Mouse (Mus musculus) fibroblast of lung, adult 2 months (primary cell): ENCODE results near the gene Mrvi1.

Experiments used
- DNase-seq: peaks from one replicate; pipeline ENCODE4 v3.0.0-alpha.2; 2011; ENCODE audit warnings: low read depth

Gene Mrvi1

DNA sequence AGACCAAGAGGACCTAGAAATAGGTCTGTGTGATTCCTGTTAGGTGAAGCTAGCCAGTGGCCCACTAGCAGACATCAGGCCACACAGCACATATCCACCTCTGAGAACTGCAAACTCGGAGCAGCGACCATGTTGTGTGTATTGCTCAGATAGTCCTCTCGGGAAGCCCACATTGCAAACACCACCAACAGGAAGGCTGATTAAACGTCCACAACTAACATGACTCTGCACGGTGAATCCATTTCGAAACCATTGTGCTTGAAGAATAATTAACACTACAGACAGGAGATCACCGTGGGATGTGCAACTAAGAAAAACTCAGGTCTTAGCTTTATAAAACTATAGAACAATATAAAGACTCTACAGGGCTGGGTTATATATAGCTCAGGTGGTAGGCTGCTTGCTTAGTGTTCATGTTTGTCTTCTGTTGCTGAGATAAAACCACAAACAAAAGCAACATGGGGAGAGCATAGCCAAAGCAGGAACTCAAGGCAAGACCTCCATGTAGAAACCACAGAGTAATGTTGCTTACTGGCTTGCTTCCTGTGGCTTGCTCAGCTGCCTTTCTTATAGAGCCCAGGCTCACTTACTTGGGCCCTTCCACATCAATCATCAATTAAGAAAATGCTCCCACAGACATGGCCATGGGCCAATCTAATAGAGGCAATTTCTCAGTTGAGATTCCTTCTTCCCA is 4.4 kb downstream of the Mrvi1 start:
- DNase-seq: no peak

DNA sequence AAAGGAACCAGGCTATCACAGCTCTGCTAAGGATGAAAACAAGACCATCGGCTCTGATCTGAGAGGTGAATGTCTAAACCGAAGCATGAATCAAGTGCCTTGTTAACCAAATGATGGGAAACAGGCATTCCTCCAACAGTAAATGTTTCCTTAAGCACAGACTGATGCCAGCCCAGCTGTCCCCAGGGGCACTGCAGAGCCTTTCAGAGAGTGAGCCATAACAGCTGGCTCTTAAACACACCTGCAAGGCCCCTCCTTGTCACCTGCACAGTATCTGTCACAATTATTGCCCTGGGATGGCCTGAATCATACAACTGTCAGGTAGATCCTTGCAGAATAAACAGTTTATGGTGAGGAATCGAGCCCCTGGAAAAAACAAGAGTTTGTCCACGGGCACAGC is 8.8 kb downstream of the Mrvi1 start:
- no peak for DNase-seq

DNA sequence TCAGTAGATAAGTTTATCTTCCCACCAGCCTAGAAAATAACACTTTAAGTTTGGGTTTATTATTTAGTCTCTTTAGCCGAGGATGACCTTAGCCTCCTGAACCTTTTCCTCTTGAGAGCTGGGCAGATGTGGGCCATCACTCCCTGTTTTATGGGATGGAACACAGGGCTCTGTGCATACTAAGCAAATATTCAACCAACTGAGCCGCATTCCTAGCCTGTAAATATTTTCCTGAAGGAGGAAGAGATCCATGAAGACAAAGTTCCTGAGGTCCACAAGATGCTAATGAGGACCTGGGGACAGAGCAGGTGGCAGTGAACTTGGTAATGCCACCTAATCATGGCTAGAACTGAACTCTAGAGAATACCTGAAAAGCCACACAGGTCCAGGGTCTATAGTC is 9.5 kb downstream of the Mrvi1 start:
- DNase-seq: no peak

DNA sequence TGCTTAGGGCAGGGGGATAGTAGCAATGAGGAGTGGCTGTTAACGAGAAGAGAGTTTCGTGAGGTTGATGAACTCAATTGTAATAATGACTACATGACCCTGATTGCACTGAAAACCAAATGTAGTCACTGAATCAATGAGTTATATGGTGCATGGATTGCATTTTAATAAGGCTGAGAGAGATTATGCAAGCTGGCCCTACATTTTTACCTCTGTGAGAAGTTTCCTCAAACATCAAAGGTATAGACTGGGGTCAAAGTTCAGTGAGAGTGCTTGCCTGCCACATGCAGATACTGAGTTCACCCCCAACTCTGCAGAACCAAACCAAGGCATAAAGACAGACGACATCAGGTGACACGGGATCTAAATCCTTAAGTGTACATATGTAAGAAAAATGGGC is 14.9 kb downstream of the Mrvi1 start:
- DNase-seq: no peak

DNA sequence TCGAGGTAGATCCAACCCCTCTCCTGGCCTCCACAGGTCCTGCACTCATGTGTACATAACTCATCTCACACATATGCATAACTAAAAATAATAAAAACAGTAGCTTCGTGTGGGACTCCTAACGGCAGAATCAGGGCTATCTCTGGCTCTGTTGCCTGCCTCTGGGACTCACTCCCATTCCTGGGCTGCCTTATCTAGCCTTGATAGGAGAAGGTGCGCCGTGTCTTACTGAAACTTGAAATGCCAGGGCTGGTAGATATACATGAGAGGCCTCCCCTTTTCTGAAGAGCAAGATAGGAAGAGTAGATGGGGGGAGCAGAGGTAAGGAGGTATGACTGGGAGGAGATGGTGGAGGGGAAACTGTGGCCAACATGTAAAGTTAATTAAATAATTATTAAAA is 15.4 kb downstream of the Mrvi1 start:
- no peak for DNase-seq

DNA sequence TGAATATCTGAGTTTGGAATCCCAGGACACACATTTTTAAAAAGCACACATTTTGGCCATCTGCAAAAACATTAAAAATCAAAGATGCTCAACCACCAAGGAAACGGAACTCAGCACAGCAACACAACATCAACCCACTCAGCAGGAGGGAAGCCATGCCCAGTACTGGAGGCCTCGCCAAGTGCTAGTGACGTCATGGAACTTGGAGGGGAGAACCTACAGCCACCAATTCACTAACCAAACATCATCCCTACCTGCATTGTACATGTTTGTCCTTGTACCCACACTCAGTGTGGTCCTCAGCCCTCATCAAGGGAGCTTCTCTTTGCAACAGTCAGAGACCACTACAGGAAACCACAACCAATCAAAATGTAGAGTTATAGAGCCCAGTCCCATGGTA is 16.9 kb downstream of the Mrvi1 start:
- DNase-seq: no peak

DNA sequence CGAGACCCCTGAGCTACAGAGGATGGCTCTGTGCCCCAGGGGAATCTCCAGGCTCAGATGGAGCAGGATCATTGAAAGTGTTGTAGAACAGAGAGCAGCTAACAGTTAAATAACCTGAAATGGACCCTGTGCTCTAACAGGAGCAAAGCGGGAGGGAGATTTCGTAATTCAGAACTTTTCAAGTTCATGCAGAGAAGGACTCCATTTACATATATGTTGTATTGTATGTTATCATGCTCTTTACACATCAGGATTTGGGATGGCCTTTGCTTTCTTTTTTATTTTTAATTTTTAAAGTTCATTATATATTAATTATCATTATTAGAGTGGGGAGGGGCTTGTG is 18.6 kb downstream of the Mrvi1 start:
- no peak for DNase-seq

DNA sequence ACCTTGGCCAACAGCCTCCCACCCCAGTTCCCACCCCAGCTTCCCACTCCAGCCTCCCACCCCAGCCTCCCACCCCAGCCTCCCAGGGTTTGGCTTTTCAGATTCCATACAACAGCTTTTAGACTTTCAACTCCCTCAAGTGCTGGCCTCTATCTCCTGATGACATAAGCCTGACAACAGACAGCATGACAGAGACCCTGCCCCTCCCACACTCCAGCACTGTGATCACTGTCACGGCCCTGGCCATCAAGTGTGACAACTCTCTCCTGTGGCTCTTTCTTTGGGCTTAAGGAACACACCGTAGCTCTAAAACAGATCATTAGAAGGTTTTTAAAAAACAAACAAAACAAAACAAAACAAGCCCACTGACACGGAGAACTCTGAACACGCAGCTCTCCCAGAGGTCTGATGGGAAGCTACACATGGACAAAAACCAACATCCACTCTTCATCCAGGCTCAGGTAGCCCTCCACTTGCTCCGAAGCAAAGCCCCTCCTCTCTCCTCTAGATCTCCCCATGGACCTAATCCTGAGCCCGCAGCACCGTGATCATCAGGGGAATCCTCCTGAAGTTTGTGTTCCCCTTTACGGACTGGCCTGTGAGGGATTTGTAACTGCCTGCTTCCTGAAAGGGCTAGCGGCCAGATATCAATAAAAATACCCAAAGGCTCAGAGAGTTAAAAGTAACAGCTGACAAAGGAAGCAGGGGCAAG is 19.2 kb downstream of the Mrvi1 start:
- DNase-seq: no peak

DNA sequence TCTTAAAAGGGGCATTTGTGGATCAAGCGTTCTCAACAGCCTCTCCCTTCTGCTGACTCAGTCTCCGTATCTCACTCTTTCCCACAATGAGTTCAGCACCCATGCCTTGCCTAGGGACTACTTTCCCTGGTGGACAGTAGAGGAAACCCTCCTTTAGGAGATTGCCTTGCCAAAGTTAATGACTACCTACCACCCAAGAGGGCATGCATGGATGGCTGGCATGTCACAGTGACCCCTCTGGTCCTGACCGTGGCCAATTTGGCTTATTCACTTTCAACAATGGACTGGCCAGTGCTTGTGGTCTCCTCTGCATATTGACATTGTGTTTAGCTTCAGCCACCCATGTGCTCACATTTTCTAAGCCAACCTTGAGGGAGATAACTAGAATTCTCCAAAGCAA is 19.8 kb downstream of the Mrvi1 start:
- DNase-seq: no peak

DNA sequence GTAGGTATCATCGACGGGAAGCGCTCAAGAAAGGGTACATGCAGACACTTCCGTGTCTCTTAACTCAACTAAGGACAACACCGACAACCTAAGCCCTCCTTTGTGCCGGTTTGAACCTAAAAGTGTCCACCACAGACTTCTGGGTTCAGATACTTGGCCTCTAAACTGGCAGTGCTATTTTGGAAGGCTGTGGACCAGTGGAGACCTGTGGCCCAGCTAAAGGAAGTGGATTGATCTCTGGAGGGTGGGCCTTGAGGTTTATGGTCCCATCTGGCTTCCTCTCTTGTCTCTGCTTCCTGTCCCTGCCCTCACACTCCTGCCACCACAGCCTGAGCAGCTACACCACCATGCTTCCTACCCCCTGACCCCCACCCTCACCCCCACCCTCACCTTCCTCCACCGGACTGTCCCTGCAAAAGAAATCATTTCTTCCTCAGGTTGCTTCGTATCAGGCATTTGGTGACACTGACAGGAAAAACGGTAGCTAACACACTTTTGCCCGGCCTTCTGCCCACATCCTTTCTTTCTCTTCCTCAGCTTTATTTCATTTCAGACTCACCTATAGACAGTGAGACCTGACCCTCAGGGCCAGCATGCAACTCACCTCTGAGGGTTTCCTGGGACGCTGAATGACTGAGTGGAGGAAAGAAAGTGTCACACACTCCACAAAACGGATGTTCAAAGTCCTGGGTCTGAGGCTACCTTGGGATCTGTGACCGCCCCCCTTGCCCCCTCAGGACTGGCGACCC is 25.7 kb downstream of the Mrvi1 start:
- DNase-seq: no peak

DNA sequence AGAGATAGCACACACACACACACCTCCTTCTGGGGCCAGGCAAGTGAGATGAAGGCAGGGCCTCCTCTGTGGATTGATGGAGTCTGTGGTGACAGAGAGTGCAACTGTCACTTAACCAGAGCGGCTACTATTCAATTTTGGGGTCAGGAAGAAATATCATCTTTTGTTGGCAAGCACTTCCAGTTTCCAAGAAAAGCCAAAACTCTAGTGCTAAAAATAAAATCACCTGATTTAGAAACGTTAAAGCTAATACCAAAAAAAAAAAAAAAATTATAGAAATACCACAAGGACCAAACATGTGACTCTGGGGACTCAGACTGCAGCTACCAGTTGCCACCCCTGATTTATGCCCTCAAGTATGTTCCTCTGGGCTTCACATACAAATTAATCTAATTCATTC is 26.7 kb downstream of the Mrvi1 start:
- DNase-seq: no peak

DNA sequence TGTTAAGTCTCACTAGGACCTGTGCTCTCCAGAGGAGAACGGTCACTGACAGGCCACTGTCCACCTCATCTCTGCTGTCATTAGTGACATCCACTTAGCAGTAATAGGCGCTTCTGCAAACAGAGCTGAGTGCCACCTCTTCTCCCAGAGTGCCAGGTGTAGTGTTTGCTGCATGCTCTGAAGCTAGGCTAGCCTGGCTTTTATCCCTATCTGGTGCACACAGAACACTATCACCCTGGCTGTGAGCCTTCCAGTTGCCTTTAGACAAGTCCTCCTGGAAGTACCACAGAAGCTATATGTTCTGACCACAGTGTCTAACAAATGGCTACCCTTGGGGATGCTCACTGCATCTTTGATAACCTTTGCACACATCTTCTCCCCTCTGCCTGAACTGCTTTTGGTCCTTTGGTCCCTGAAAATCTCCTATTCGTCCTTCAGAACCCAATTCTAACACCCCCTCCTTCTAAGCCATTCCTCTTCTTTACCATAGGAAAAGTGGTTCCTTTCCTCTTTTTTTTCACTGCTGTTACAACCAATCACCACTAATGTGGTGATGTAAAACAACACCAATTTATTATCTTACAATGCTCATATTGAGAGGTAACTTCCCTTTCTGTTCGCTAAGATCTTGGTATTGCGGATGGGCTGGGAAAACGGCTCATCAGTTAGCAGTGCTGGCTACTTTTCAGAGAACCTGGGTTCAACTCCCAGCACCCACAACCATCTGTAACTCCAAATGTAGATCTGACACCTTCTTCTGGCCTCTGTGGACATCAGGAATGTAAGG is 28.0 kb downstream of the Mrvi1 start:
- no peak for DNase-seq

DNA sequence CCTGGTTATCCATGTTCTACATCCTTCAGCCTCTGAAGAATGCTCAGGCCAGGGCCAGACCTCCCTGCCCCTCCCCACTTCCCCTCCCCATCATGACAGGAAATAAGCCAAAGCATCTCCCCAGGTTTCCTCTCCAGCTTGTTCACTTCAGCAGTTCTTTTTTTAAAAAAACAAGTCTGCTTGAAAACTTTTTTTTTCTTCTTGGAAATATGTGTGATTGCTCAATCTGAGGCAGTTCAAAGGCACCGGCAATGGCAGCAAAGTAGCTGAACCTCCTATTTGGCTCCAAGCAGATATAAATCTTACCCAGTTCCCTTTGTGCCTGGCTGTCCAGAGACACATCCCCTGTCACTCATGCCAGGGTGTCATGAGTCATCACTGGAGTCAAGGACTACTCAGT is 29.1 kb downstream of the Mrvi1 start:
- peak; percentile 78 for DNase-seq

DNA sequence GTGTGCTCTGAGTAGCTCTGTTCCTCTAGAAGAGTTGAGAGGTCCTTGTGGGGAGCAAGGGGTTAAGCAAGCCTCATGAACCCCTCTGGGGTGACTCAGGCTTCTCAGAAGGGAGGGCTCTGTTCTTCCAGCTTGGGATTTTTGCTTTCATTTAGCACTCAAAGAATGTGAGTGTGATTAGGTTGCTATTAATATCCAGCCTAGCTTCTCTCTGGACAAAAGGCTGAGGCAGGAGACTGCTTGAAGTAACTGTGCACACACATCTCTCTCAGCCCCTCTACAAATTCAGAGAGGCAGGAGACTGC is 31.7 kb downstream of the Mrvi1 start:
- DNase-seq: no peak

DNA sequence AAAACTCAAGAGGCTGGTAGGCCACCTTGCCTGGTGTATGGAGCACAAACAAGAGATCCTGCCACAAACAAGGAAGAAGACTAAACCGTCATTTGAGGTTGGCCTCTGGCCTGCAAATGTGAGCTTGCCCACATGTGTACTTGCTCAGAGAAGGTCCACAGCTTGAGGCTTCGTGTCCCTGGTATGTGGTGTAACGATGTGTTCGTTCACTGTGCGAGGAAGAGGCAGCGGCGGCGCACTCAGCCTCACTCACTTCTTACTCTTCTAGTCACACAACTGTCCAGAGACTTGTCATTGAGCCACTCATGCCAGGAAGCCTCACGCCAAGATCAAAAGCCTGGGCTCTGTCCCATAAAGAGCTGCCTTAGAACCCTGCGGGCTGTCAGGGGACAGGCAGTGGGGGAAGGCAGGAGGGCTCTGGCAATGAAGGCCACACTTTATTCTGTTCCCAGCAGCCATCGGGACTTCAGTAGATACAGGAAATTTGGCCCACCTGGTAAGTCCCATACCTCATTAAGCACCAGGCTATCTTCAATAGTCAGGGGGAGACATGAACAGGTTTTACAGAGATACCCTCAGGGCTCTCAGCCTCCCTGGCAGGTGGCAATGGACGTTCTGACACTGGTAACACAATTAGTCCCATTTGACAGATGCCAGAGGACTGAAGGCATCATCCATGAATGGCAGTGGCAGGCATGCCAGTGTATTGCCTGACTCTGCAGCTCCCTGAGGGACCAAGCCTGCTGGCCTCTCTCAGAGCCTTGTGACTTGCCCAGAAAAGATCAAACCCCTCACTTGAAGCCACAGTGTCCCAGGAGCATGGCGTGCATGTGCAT is 32.3 kb downstream of the Mrvi1 start:
- no peak for DNase-seq

DNA sequence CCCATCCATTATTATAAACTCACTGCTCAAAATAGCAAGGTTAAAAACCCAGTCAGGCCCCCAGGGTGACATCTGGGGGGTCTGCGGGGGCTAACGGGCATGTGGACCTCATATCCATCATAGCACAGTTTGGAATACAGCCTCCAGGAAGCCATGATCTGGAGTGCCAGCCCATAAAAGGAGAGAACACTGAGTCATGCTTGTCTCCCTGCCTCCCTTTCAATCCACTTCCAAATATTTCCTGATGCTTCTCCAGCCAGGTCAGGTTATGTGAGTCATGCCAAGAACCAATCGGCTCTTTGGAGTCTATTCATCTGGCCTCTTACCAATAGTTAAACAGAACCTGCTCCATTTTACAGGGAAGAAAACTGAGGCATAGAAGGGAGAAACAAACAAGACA is 33.7 kb downstream of the Mrvi1 start:
- DNase-seq: peak; percentile 49

DNA sequence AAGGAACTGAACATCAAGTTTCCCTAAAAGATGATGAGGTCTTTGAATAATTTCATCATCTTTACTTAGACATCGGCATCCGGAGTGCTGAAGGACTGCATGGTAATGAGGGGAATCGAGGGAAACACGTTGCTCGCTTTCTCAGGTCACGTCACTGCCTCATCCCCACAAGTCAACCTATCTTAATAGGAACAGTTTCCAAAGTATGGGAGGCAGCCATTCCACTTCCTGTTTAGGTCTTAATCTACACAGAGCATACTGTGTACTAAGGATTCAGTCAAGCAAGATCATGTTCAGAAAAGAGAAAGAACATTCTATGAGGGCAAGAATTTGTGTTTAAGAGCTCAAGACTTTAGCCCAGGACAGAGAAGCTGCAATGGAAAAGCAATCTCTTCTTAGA is 34.6 kb downstream of the Mrvi1 start:
- DNase-seq: no peak

DNA sequence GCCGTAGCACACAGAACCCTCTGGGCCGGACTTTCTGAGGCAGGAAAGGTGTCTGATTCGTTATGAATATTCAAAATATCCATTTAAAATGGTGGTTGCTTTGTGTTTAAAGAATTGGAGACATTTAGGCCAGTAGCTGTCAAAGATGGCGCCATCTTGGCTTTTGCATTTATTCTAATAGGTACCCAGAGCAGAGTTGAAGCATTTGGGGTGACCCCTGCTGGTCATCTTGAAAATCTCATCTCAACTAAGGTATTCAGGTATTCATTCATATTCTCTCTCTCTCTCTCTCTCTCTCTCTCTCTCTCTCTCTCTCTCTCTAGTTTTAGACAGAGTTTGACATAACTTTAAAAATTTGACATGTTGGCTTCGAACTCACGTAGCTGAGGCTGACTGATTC is 35.5 kb downstream of the Mrvi1 start:
- DNase-seq: no peak

DNA sequence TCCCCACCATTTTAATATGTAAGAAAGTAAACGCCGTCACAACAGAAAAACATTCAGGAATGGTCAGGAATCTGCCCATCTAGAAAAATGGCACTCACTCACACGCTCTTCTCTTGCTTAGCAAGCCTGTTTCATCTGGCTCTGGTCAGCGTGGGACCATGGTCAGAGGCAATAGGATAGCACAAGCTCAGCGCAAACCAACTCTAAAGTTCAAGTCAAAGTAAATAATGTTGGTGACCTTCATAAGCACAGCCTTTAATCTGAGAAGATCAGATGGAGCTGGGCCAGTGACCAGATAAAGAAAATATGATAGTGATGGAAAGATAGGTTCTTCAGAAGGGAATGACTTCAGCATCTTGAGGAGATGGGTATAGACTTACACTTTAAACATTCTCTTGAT is 37.9 kb downstream of the Mrvi1 start:
- no peak for DNase-seq

DNA sequence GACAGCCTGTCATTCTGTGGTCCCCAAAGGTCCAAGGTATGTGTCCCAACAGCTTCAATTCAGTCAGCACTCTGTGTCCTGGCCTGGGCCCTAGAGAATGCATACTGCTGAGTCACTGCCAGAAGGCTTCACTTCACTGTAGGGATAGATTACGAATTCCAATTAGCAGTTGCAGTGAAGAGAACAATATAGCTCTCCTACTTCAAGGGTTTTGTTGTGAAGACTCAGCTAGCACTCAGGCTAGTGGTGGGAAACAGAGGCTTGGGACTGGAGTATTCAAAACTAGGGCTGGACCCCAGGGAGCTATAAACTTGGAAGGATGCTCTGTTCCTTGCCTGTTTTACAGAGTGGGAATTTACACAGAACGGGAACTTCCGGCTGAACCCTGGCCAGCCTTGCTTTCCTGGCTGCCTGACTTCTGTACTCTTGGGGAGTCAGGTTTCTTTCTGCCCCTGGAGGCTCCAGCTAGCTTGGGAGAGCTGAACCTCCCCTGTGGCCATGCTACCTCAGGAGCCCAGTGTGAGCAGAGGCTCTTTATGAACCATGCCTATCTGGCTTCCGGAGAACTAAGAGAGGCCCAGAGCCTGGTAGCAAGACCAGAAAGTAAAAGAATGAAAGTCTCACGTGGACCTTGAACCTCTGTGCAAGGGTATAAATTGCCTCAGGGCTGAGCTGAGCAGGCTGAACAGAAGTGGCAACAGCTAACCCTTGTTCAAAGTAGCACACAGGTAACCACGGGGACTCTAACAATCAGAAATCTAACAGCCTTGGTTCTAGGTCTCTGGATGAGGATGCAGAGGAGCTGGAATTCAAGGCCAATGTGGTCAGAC is 40.3 kb downstream of the Mrvi1 start:
- peak; percentile 51 for DNase-seq

DNA sequence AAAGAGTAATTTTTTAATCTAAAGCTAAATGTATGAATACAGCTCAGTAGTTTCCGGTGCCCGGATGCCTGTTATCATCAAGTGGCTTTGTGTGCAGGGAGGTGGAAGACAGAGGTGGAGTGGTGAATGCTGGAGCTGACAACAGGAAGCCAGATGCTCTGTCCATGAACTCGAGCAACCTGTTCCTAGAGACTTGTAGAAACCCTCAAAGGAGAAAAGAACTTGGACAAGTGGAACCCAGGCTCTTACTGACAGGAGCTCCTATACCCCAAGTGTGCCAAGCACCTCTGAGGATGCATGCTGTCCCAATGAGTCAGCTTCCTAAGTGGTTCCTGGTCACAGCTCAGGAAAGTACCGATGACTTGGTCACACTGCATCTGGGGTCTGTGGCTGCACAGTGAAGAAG is 41.1 kb downstream of the Mrvi1 start:
- DNase-seq: no peak
